Mouse (Mus musculus) splenic B cell, adult 2 months (primary cell): ENCODE measurements at regions not wholly inside any gene's neighbourhood (a gene's known extent, or its start where the extent isn't known, plus 50 kb on each side); places are given as distances from the start of the nearest gene placed in this dataset.

Source experiments
- DNase-seq: peaks from one replicate; pipeline ENCODE4 v3.0.0-alpha.2; 2011; ENCODE audit warnings: low read depth, low spot score
- H3K27me3 ChIP-seq: 2 replicates; pipeline ENCODE4 v1.6.1; 2012; ENCODE audit warnings: mild to moderate bottlenecking, low read length, moderate library complexity, mixed read lengths; ENCODE audit not compliant: control insufficient read depth, poor library complexity, insufficient read depth, severe bottlenecking
- H3K36me3 ChIP-seq: 2 replicates; pipeline ENCODE4 v1.6.1; 2012; ENCODE audit warnings: mild to moderate bottlenecking, low read length, moderate library complexity, mixed read lengths; ENCODE audit not compliant: control insufficient read depth, poor library complexity, insufficient read depth, severe bottlenecking

GRCm38 (mm10) chr2:12007201-12007600, 229.5 kb downstream of the Ankrd16 start:
- no peak for DNase-seq
- no peaks in the 10 kb centered on the region for H3K27me3 ChIP-seq
- H3K36me3 ChIP-seq = no peaks in the 10 kb centered on the region

- Histone ChIP-seq H3K27me3 (no peaks in the 10 kb centered on the region), H3K36me3 (no peaks in the 10 kb centered on the region)
- no peak for DNase-seq
Observed at GRCm38 (mm10) chr2:12011441-12011840, 233.8 kb downstream of the Ankrd16 start.

GRCm38 (mm10) chr2:12019607-12020006, 241.9 kb downstream of the Ankrd16 start:
- Histone ChIP-seq H3K36me3 (no peaks in the 10 kb centered on the region), H3K27me3 (no peaks in the 10 kb centered on the region)
- DNase-seq = no peak

GRCm38 (mm10) chr2:12023402-12024111, 245.9 kb downstream of the Ankrd16 start:
- Histone ChIP-seq H3K36me3 (no peaks in the 10 kb centered on the region), H3K27me3 (no peaks in the 10 kb centered on the region)
- DNase-seq = no peak

- H3K36me3 ChIP-seq = no peaks in the 10 kb centered on the region
- no peak for DNase-seq
- no peaks in the 10 kb centered on the region for H3K27me3 ChIP-seq
Observed at GRCm38 (mm10) chr2:12026220-12026619, 248.5 kb downstream of the Ankrd16 start.

GRCm38 (mm10) chr2:12033518-12034322, 256.0 kb downstream of the Ankrd16 start:
- no peak for DNase-seq
- H3K27me3 ChIP-seq = no peaks in the 10 kb centered on the region
- H3K36me3 ChIP-seq = no peaks in the 10 kb centered on the region

GRCm38 (mm10) chr2:12034323-12034585, 256.6 kb downstream of the Ankrd16 start:
- Histone ChIP-seq H3K36me3 (no peaks in the 10 kb centered on the region), H3K27me3 (no peaks in the 10 kb centered on the region)
- DNase-seq = no peak

- no peaks in the 10 kb centered on the region for H3K36me3 ChIP-seq
- no peak for DNase-seq
- H3K27me3 ChIP-seq = no peaks in the 10 kb centered on the region
Observed at GRCm38 (mm10) chr2:12049386-12049785, 252.3 kb downstream of the Itga8 start.

- DNase-seq = no peak
- no peaks in the 10 kb centered on the region for H3K27me3 ChIP-seq
- no peaks in the 10 kb centered on the region for H3K36me3 ChIP-seq
Observed at GRCm38 (mm10) chr2:12049972-12050371, 251.8 kb downstream of the Itga8 start.

- H3K27me3 ChIP-seq = no peaks in the 10 kb centered on the region
- no peaks in the 10 kb centered on the region for H3K36me3 ChIP-seq
- no peak for DNase-seq
Observed at GRCm38 (mm10) chr2:12053404-12054164, 248.1 kb downstream of the Itga8 start.

- Histone ChIP-seq H3K27me3 (no peaks in the 10 kb centered on the region), H3K36me3 (no peaks in the 10 kb centered on the region)
- no peak for DNase-seq
Observed at GRCm38 (mm10) chr2:12054165-12054500, 247.6 kb downstream of the Itga8 start.
